Mouse (Mus musculus): ENCODE measurements at regions not wholly inside any gene's neighbourhood (a gene's known extent, or its start where the extent isn't known, plus 50 kb on each side); places are given as distances from the start of the nearest gene placed in this dataset.

- WGBS, result 26% methylated on average over 3 of the region's 3 CpGs
- H3K27me3 ChIP-seq (ENCODE audit: control insufficient read depth, insufficient read depth, low read length), result no peaks in the 10 kb centered on the region
Observed at GRCm38 (mm10) chr11:19160227-19160626, 141.4 kb upstream of the Meis1 start.

GRCm38 (mm10) chr11:19160669-19161068 is 141.9 kb upstream of the Meis1 start:
- DNase-seq (ENCODE audit: low spot score) (no peak), ATAC-seq (ENCODE audit: low FRiP score, low read depth) (no peak)
- H3K27ac ChIP-seq (replicated peaks; ENCODE audit: low read depth, low read length), result no peak overlapping the region
- no peaks in the 10 kb centered on the region for H3K4me1 ChIP-seq (ENCODE audit: control insufficient read depth, insufficient read depth, low read length)
- no peaks in the 10 kb centered on the region for H3K9me3 ChIP-seq (ENCODE audit: control insufficient read depth, low read length)
- H3K36me3 ChIP-seq (ENCODE audit: control insufficient read depth, insufficient read depth, low read length), result no peaks in the 10 kb centered on the region
- TF ChIP-seq POLR2A (IDR thresholded peaks at IDR 0.05; ENCODE audit: borderline replicate concordance, extremely low read depth, insufficient read depth, insufficient read length), result no peak
- WGBS, result 25% methylated on average over 5 of the region's 5 CpGs
- no peak overlapping the region for H3K4me2 ChIP-seq (replicated peaks; ENCODE audit: low read depth, low read length, severe bottlenecking)
- H3K4me3 ChIP-seq (replicated peaks; ENCODE audit: low read length), result no peak overlapping the region
- H3K27me3 ChIP-seq (ENCODE audit: control insufficient read depth, insufficient read depth, low read length), result no peaks in the 10 kb centered on the region
- H3K9ac ChIP-seq (ENCODE audit: low read depth, low read length, severe bottlenecking), result no peak overlapping the region

More at GRCm38 (mm10) chr11:19160227-19160626, 141.4 kb upstream of the Meis1 start:
- H3K9me3 ChIP-seq (ENCODE audit: control insufficient read depth, low read length), result no peaks in the 10 kb centered on the region
- no peak for DNase-seq (ENCODE audit: low spot score)
- H3K27ac ChIP-seq (replicated peaks; ENCODE audit: low read depth, low read length), result no peak overlapping the region
- no peak overlapping the region for H3K4me2 ChIP-seq (replicated peaks; ENCODE audit: low read depth, low read length, severe bottlenecking)
- no peak overlapping the region for H3K4me3 ChIP-seq (replicated peaks; ENCODE audit: low read length)
- ATAC-seq (ENCODE audit: low FRiP score, low read depth), result no peak
- H3K36me3 ChIP-seq (ENCODE audit: control insufficient read depth, insufficient read depth, low read length), result no peaks in the 10 kb centered on the region
- no peaks in the 10 kb centered on the region for H3K4me1 ChIP-seq (ENCODE audit: control insufficient read depth, insufficient read depth, low read length)
- TF ChIP-seq POLR2A (IDR thresholded peaks at IDR 0.05; ENCODE audit: borderline replicate concordance, extremely low read depth, insufficient read depth, insufficient read length), result no peak
- no peak overlapping the region for H3K9ac ChIP-seq (ENCODE audit: low read depth, low read length, severe bottlenecking)

GRCm38 (mm10) chr11:19170938-19171337 is 152.2 kb upstream of the Meis1 start:
- Histone ChIP-seq H3K9ac (ENCODE audit: low read depth, low read length, severe bottlenecking) (no peak overlapping the region), H3K27ac (replicated peaks; ENCODE audit: low read depth, low read length) (no peak overlapping the region), H3K4me3 (replicated peaks; ENCODE audit: low read length) (no peak overlapping the region), H3K9me3 (ENCODE audit: control insufficient read depth, low read length) (no peaks in the 10 kb centered on the region), H3K36me3 (ENCODE audit: control insufficient read depth, insufficient read depth, low read length) (no peaks in the 10 kb centered on the region), H3K4me2 (replicated peaks; ENCODE audit: low read depth, low read length, severe bottlenecking) (no peak overlapping the region), H3K4me1 (ENCODE audit: control insufficient read depth, insufficient read depth, low read length) (no peaks in the 10 kb centered on the region), H3K27me3 (ENCODE audit: control insufficient read depth, insufficient read depth, low read length) (no peaks in the 10 kb centered on the region)
- ATAC-seq (ENCODE audit: low FRiP score, low read depth) (no peak), DNase-seq (ENCODE audit: low spot score) (no peak)
- no peak for TF ChIP-seq POLR2A (IDR thresholded peaks at IDR 0.05; ENCODE audit: borderline replicate concordance, extremely low read depth, insufficient read depth, insufficient read length)
- 86% methylated on average over 2 of the region's 2 CpGs for WGBS

GRCm38 (mm10) chr11:19174305-19175017 is 155.7 kb upstream of the Meis1 start:
- ATAC-seq (ENCODE audit: low FRiP score, low read depth), result no peak
- no peak overlapping the region for H3K4me3 ChIP-seq (replicated peaks; ENCODE audit: low read length)
- 81% methylated on average over 13 of the region's 13 CpGs for WGBS

GRCm38 (mm10) chr11:19179290-19179689 is 160.5 kb upstream of the Meis1 start:
- Histone ChIP-seq H3K27ac (replicated peaks; ENCODE audit: low read depth, low read length) (no peak overlapping the region), H3K9ac (ENCODE audit: low read depth, low read length, severe bottlenecking) (no peak overlapping the region), H3K4me3 (replicated peaks; ENCODE audit: low read length) (no peak overlapping the region), H3K4me1 (ENCODE audit: control insufficient read depth, insufficient read depth, low read length) (no peaks in the 10 kb centered on the region), H3K4me2 (replicated peaks; ENCODE audit: low read depth, low read length, severe bottlenecking) (no peak overlapping the region), H3K36me3 (ENCODE audit: control insufficient read depth, insufficient read depth, low read length) (no peaks in the 10 kb centered on the region), H3K9me3 (ENCODE audit: control insufficient read depth, low read length) (no peaks in the 10 kb centered on the region), H3K27me3 (ENCODE audit: control insufficient read depth, insufficient read depth, low read length) (no peaks in the 10 kb centered on the region)
- ATAC-seq (ENCODE audit: low FRiP score, low read depth) (no peak), DNase-seq (ENCODE audit: low spot score) (no peak)
- no peak for TF ChIP-seq POLR2A (IDR thresholded peaks at IDR 0.05; ENCODE audit: borderline replicate concordance, extremely low read depth, insufficient read depth, insufficient read length)
- WGBS, result 79% methylated on average over 1 of the region's 1 CpGs

More at GRCm38 (mm10) chr11:19174305-19175017, 155.7 kb upstream of the Meis1 start:
- TF ChIP-seq POLR2A (IDR thresholded peaks at IDR 0.05; ENCODE audit: borderline replicate concordance, extremely low read depth, insufficient read depth, insufficient read length), result no peak
- no peak for DNase-seq (ENCODE audit: low spot score)
- Histone ChIP-seq H3K9ac (ENCODE audit: low read depth, low read length, severe bottlenecking) (no peak overlapping the region), H3K27ac (replicated peaks; ENCODE audit: low read depth, low read length) (no peak overlapping the region), H3K36me3 (ENCODE audit: control insufficient read depth, insufficient read depth, low read length) (no peaks in the 10 kb centered on the region), H3K9me3 (ENCODE audit: control insufficient read depth, low read length) (no peaks in the 10 kb centered on the region), H3K4me2 (replicated peaks; ENCODE audit: low read depth, low read length, severe bottlenecking) (no peak overlapping the region), H3K4me1 (ENCODE audit: control insufficient read depth, insufficient read depth, low read length) (no peaks in the 10 kb centered on the region), H3K27me3 (ENCODE audit: control insufficient read depth, insufficient read depth, low read length) (no peaks in the 10 kb centered on the region)
